Mouse (Mus musculus): ENCODE data around the gene Grtp1.

DNA sequence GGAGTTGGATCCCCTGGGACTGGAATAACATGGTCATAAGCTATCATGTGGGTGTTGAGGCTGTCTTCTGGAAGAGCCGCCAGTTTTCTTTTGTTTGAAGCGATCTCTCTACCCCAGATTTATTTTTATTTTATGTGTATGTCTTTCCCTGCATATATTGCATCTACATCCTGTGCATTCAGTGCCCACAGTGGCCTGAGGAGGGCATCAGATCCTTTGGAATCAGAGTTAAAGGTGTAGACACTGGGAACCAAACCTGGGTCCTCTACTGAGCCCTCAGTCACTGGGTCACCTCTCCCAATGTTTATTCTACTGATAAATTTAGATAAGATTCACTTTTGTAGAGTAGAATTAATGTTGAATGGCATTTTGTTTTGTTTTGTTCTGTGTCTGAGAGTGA is 51.1 kb downstream of the Grtp1 start:
- TF ChIP-seq POLR2A (IDR thresholded peaks at IDR 0.05; ENCODE audit: borderline replicate concordance, low read depth, low read length) (no peak), CTCF (IDR thresholded peaks at IDR 0.05; ENCODE audit: low read depth, low read length) (no peak)

Data from bone marrow macrophage, adult 2 months (primary cell).